Mouse (Mus musculus) urinary bladder, postnatal 36 days (tissue): ENCODE data around the gene Cntn4.
A peak's percentile ranks its signal among the peaks of the same experiment; 100 is the strongest.

Experiments
- DNase-seq, 2 experiments: peaks; one replicate each; pipeline ENCODE4 v3.0.0; 2022; ENCODE audit warnings: low spot score in 2 of 2, mixed read lengths in 1 of 2

The Cntn4 gene

GRCm38 (mm10) chr6:106462403-106462802 is 784.9 kb downstream of the Cntn4 start:
- DNase-seq = no peak

GRCm38 (mm10) chr6:106463857-106464256 is 786.4 kb downstream of the Cntn4 start:
- no peak for DNase-seq

- no peak for DNase-seq
Observed at GRCm38 (mm10) chr6:106465766-106466165, 788.3 kb downstream of the Cntn4 start.

GRCm38 (mm10) chr6:106466267-106467029 is 789.0 kb downstream of the Cntn4 start:
- no peak for DNase-seq

- DNase-seq = no peak
Observed at GRCm38 (mm10) chr6:106471840-106472608, 794.6 kb downstream of the Cntn4 start.

GRCm38 (mm10) chr6:106473871-106474270 is 796.4 kb downstream of the Cntn4 start:
- no peak for DNase-seq

- DNase-seq = no peak
Observed at GRCm38 (mm10) chr6:106481533-106481932, 804.1 kb downstream of the Cntn4 start.

GRCm38 (mm10) chr6:106496303-106496702 is 818.8 kb downstream of the Cntn4 start:
- no peak for DNase-seq

GRCm38 (mm10) chr6:106499166-106499565 is 821.7 kb downstream of the Cntn4 start:
- DNase-seq = no peak

- DNase-seq = no peak
Observed at GRCm38 (mm10) chr6:106503961-106504360, 826.5 kb downstream of the Cntn4 start.

- no peak for DNase-seq
Observed at GRCm38 (mm10) chr6:106520367-106520766, 842.9 kb downstream of the Cntn4 start.

GRCm38 (mm10) chr6:106543500-106543899 is 866.0 kb downstream of the Cntn4 start:
- no peak for DNase-seq

- DNase-seq = no peak
Observed at GRCm38 (mm10) chr6:106561649-106562048, 884.2 kb downstream of the Cntn4 start.

- peak; percentile 2 to 9 for DNase-seq
Observed at GRCm38 (mm10) chr6:106565316-106565715, 887.9 kb downstream of the Cntn4 start.

GRCm38 (mm10) chr6:106565769-106566459 is 888.5 kb downstream of the Cntn4 start:
- DNase-seq = no peak

- DNase-seq = no peak
Observed at GRCm38 (mm10) chr6:106566929-106567621, 889.6 kb downstream of the Cntn4 start.

GRCm38 (mm10) chr6:106580124-106580523 is 902.7 kb downstream of the Cntn4 start:
- no peak for DNase-seq

GRCm38 (mm10) chr6:106593756-106594155 is 916.3 kb downstream of the Cntn4 start:
- DNase-seq = no peak

GRCm38 (mm10) chr6:106617081-106617480 is 939.6 kb downstream of the Cntn4 start:
- DNase-seq = no peak

GRCm38 (mm10) chr6:106621188-106621749 is 943.8 kb downstream of the Cntn4 start:
- no peak for DNase-seq

GRCm38 (mm10) chr6:106643026-106643425 is 965.6 kb downstream of the Cntn4 start:
- no peak for DNase-seq
